Mouse (Mus musculus) forebrain, postnatal 0 days (tissue): Measurements from ENCODE around the gene Smyd5. TPM values are rescaled to one million over a fixed set of nuclear protein-coding genes. Genes with fewer than 3 reads are reported as not detected.

Source experiments
- ATAC-seq: fragments of 200-750 bp; cut with Nextera tagmentation; 2 replicates; pipeline ENCODE4 v1.8.0; 2017; ENCODE audit warnings: mild to moderate bottlenecking, moderate library complexity
- DNase-seq: peaks from one replicate; pipeline ENCODE4 v3.0.0-alpha.2; 2015
- H3K27ac ChIP-seq: fragments of 300-500 bp; sonication (generic); 2 replicates; pipeline ENCODE4 v1.5.1; 2014; ENCODE audit warnings: low read depth, mild to moderate bottlenecking, antibody characterized with exemption, low read length, moderate library complexity, mixed read lengths
- H3K27me3 ChIP-seq: fragments of 300-500 bp; sonication (generic); 2 replicates; pipeline ENCODE4 v1.6.1; 2014; ENCODE audit warnings: mild to moderate bottlenecking, low read length, mixed read lengths; ENCODE audit not compliant: insufficient read depth
- H3K36me3 ChIP-seq: fragments of 300-500 bp; sonication (generic); 2 replicates; pipeline ENCODE4 v1.6.1; 2014; ENCODE audit warnings: mild to moderate bottlenecking, moderate library complexity; ENCODE audit not compliant: insufficient read depth
- H3K4me1 ChIP-seq: fragments of 300-500 bp; sonication (generic); 2 replicates; pipeline ENCODE4 v1.6.1; 2014; ENCODE audit warnings: antibody characterized with exemption; ENCODE audit not compliant: insufficient read depth
- H3K4me2 ChIP-seq: fragments of 300-500 bp; sonication (generic); 2 replicates; pipeline ENCODE4 v1.6.1; 2014; ENCODE audit warnings: low read depth, mild to moderate bottlenecking, moderate library complexity
- H3K4me3 ChIP-seq: fragments of 300-500 bp; sonication (generic); 2 replicates; pipeline ENCODE4 v1.5.1; 2014; ENCODE audit warnings: low read depth, low read length, mixed read lengths
- H3K9ac ChIP-seq: fragments of 300-500 bp; sonication (generic); 2 replicates; pipeline ENCODE4 v1.6.1; 2014; ENCODE audit warnings: mild to moderate bottlenecking
- H3K9me3 ChIP-seq: fragments of 300-500 bp; sonication (generic); 2 replicates; pipeline ENCODE4 v1.6.1; 2016; ENCODE audit warnings: low read length
- CTCF ChIP-seq: sonication (generic); IDR thresholded peaks from 2 replicates; pipeline ENCODE4 v1.5.1; 2016; ENCODE audit warnings: antibody characterized with exemption, control low read depth, low read depth
- WGBS: fragments of 180-500 bp; shearing (Covaris S2); extraction: QIAGEN DNeasy Blood & Tissue Kit; methylation state at CpG from one replicate; pipeline ENCODE4 v1.1.7; 2014; 5-methylcytosine and 5-hydroxymethylcytosine counted together
- polyA plus RNA-seq: library from polyadenylated mRNA; unstranded; fragments of >200 nt; fragmentation: Nextera tagmentation; extraction: Ambion mirVana; gene quantifications from 2 replicates; pipeline ENCODE4 v1.2.1, GENCODE M21; 2015
- total RNA-seq: library from RNA; depleted of rRNA; stranded (reverse); fragments of >200 nt; gene quantifications from 2 replicates; pipeline ENCODE4 v1.2.3, GENCODE M21; 2014

Gene Smyd5
- total and polyA plus RNA-seq, 2 experiments from 2014 or later, result 61.7 to 65.8 TPM

DNA sequence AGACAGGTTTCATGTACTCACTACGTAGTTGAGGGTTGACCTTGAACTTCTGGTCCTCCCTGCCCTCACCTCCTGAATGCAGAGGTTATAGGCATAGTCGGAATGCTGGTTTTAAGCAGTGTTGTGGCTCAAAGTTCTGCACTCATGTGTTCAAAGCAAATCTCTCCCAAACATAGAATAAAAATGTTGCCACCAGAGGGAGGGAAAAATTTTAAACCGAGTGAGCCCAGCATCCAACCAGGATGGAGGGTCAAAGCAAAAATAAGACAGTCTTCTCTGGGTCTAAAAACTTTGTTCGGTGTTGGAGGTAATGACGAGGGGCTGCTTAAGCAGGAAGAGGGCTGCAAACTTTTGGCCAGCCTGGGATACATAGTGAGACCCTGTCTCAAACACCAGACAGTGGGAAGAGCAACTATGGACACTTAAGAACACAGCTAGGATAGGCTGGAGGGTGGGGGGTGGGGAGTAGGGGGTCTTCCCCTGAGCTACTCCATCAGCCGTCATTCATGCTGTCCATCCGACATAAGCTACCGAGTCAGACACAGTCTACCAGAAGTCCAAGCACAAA lies 431 bp upstream of the Smyd5 start:
- Histone ChIP-seq H3K4me3 (peak overlapping the region; percentile 76), H3K4me1 (no peaks in the 10 kb centered on the region; the same call in none of the 2 replicates), H3K4me2 (peak overlapping the region; percentile 87), H3K36me3 (no peaks in the 10 kb centered on the region), H3K9me3 (no peaks in the 10 kb centered on the region), H3K27me3 (no peaks in the 10 kb centered on the region), H3K9ac (peak overlapping the region; percentile 70), H3K27ac (no peak overlapping the region)
- WGBS, result 42% methylated on average over 8 of the region's 8 CpGs
- peak; percentile 28; the same call in 1 of the 2 replicates for TF ChIP-seq CTCF
- DNase-seq, result peak; percentile 8
- ATAC-seq, result peak; percentile 69

DNA sequence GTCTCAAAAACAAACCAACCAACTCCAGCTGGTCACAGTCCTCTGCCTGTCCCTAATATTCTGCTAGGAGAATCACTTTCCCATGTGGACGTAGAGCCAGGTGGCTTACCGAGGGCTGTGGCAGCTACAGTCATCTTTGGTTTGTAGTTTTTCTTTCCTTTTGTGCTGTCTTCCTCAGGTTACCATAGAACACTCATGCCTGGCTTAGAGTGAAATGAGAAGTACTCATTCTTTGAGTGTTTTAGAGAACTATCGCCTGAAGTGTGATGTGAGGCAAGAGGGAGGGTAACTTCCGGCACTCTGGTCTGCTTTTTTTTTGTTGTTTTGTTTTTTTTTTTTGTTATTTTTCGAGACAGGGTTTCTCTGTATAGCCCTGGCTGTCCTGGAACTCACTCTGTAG lies 2.1 kb downstream of the Smyd5 start:
- WGBS, result 82% methylated on average over 5 of the region's 5 CpGs
- ATAC-seq, result no peak

DNA sequence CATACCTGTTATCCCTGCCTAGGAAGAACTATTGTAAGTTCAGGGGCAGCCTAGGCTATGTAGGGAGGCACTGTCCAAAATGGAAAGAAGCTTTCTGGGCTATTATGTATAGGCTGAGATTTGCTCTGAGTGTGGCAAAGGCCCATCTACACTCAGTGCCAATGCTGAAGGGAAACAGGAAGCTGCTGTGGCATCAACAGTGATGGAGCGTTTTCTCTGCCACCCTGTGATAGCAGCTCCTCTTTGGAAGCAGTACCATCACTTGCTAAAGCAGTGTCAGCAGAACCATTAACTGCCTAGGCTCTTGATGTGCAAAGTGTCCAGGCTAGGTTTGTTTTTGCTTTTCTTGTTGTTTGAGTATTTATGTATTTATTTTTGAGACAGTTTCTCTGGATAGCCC lies 4.4 kb downstream of the Smyd5 start:
- DNase-seq (no peak), ATAC-seq (no peak)
- Histone ChIP-seq H3K36me3 (peaks cover 27% of the 10 kb centered on the region), H3K27ac (no peak overlapping the region), H3K9ac (no peak overlapping the region), H3K4me3 (no peak overlapping the region), H3K4me2 (no peak overlapping the region), H3K27me3 (no peaks in the 10 kb centered on the region), H3K4me1 (no peaks in the 10 kb centered on the region; the same call in none of the 2 replicates), H3K9me3 (no peaks in the 10 kb centered on the region)
- WGBS, result 79% methylated on average over 1 of the region's 1 CpGs
- TF ChIP-seq CTCF, result no peak

More for the DNA sequence above, 2.1 kb downstream of the Smyd5 start:
- TF ChIP-seq CTCF, result no peak
- no peak for DNase-seq
- Histone ChIP-seq H3K9ac (no peak overlapping the region), H3K27me3 (no peaks in the 10 kb centered on the region), H3K9me3 (no peaks in the 10 kb centered on the region), H3K27ac (no peak overlapping the region), H3K36me3 (peaks cover 4% of the 10 kb centered on the region), H3K4me3 (no peak overlapping the region), H3K4me1 (no peaks in the 10 kb centered on the region; the same call in none of the 2 replicates), H3K4me2 (no peak overlapping the region)

DNA sequence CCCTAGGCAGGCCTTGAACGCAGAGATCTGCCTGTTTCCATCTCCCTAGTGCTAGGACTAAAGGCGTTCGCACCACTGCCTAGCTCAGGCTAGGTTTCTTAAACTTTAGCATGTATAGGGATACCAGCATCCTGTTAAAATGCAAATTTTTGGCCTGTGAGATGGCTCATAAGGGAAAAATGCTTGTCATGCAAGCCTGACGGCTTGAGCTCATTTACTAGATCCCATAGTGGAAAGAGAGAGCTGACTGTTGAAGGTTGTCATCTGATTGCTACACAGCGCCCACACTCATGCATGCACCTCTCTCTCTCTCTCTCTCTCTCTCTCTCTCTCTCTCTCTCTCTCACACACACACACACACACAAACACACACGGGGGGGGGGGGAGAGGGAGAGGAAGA lies 4.8 kb downstream of the Smyd5 start:
- no peaks in the 10 kb centered on the region; the same call in none of the 2 replicates for H3K4me1 ChIP-seq
- no peaks in the 10 kb centered on the region for H3K9me3 ChIP-seq
- 85% methylated on average over 5 of the region's 6 CpGs for WGBS
- H3K4me2 ChIP-seq, result no peak overlapping the region
- peaks cover 29% of the 10 kb centered on the region for H3K36me3 ChIP-seq
- H3K9ac ChIP-seq, result no peak overlapping the region
- no peak overlapping the region for H3K4me3 ChIP-seq
- no peak overlapping the region for H3K27ac ChIP-seq
- ATAC-seq, result no peak
- no peaks in the 10 kb centered on the region for H3K27me3 ChIP-seq
- no peak for TF ChIP-seq CTCF
- DNase-seq, result no peak

DNA sequence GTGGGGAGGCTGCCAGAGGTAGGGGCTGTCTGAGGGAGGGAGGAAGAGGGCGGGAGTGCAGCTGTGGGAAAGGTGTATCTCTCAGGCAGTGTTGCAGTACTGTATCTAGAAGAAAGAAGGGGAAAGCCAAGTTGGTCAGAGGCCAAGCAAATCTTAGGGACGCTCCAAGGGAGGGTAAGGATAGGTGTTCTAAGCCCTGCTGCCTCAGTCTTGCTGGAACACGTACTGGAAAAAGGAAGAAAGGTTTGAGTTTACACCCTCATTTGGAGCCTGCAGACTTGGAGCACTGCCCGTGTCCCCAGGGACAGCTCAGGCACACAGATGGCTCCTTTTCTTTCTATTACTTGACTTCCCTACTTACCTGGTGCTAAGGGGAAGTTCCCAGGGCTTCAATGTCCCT lies 9.4 kb downstream of the Smyd5 start:
- no peak for TF ChIP-seq CTCF
- Histone ChIP-seq H3K4me1 (no peaks in the 10 kb centered on the region), H3K9me3 (no peaks in the 10 kb centered on the region), H3K27ac (no peak overlapping the region), H3K27me3 (no peaks in the 10 kb centered on the region), H3K9ac (no peak overlapping the region), H3K4me2 (no peak overlapping the region), H3K4me3 (no peak overlapping the region), H3K36me3 (peaks cover 50% of the 10 kb centered on the region)
- 87% methylated on average over 4 of the region's 4 CpGs for WGBS
- no peak for ATAC-seq
- DNase-seq, result no peak

DNA sequence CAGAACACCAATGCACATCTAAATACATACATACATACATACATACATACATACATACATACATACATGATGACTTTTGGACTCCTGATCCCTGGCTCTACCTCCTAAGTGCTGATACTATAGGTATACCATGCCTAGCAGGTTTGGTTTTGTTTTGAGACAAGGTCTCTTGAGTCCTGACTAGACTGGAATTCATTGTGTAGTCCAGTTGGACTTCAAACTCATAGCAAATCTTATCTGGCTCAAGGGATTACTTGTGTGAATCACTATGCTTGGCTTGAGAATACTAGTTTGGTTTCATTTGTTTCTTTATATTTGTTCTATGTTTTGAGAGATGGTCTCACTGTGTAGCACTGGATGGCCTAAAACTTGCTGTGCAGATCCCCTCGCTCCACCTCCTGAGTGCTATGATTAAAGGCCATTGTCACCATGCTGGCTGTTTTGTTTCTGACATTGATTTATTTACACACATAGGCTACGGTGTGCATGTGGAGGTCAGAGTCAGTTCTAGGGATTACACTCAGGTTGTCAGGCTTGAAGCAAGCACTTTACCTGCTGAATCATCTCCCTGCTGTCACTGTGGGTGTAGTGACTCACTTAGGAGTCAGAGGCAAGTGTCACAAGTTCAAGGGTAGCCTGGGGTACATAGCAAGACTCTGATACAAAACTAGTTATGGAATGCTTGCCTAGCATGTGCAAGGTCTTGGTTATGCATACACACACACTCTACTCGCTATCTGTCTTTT lies 11.9 kb downstream of the Smyd5 start:
- Histone ChIP-seq H3K27ac (no peak overlapping the region), H3K36me3 (peaks cover 53% of the 10 kb centered on the region), H3K9ac (no peak overlapping the region), H3K4me3 (no peak overlapping the region), H3K27me3 (no peaks in the 10 kb centered on the region), H3K4me2 (no peak overlapping the region), H3K4me1 (no peaks in the 10 kb centered on the region), H3K9me3 (no peaks in the 10 kb centered on the region)
- no peak for DNase-seq
- WGBS, result 85% methylated on average over 3 of the region's 3 CpGs
- no peak for TF ChIP-seq CTCF
- ATAC-seq, result no peak

DNA sequence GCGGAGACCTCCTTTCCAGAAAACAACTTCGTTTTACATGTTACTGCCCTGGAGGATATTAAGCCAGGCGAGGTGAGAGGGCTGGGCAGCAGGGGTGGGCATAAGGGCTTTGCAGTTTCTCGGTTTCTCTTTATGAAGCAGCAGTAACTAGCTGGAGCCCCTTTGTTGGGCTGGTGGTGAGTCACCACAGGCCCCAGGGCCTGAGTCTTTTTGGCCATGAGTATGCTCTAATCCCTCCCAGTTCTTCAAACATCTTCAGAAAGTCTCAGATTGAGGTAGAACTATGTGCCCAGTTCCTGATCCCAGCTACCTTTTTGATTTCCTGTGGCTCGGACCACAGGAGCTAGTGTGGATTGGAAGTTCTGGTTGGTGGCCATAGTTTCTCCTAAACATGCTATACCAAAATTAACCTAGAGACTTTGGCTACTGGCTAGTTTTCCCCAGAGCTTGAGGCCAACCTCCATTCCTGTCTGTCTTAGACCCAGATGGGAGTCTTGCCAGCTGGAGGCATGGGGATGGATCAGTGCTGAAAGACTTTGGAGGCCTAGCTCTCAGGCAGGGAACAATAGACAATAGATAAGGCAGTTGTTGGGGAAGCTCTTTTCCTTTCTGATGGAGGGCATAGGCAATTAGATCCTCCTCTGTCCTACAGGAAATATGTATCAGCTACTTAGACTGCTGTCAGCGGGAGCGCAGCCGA lies 12.6 kb downstream of the Smyd5 start:
- H3K4me2 ChIP-seq, result no peak overlapping the region
- WGBS, result 90% methylated on average over 8 of the region's 8 CpGs
- no peak overlapping the region for H3K4me3 ChIP-seq
- ATAC-seq, result no peak
- H3K27ac ChIP-seq, result no peak overlapping the region
- peaks cover 46% of the 10 kb centered on the region for H3K36me3 ChIP-seq
- no peaks in the 10 kb centered on the region for H3K9me3 ChIP-seq
- no peak for TF ChIP-seq CTCF
- no peaks in the 10 kb centered on the region for H3K27me3 ChIP-seq
- H3K4me1 ChIP-seq, result no peaks in the 10 kb centered on the region
- DNase-seq, result no peak
- no peak overlapping the region for H3K9ac ChIP-seq
